Mouse (Mus musculus): ENCODE data around the gene Exosc2.

- no peak for TF ChIP-seq CTCF (IDR thresholded peaks at IDR 0.05; ENCODE audit: low read depth, low read length)
- TF ChIP-seq POLR2A (IDR thresholded peaks at IDR 0.05; ENCODE audit: extremely low read depth, insufficient read depth, low read length): no peak
Observed at GRCm38 (mm10) chr2:31727576-31728277, 57.2 kb downstream of the Exosc2 start.

Data from liver, adult 2 months (tissue).